Mouse (Mus musculus) thymus, adult 2 months (tissue): ENCODE results near the gene Btbd9. TPM values are rescaled to one million over a fixed set of nuclear protein-coding genes. Genes with fewer than 3 reads are reported as not detected.

ENCODE experiments used
- DNase-seq: peaks from one replicate; pipeline ENCODE4 v3.0.0; 2021
- H3K27ac ChIP-seq: fragments of 200-500 bp; 2 replicates; pipeline ENCODE4 v1.5.1; 2012; ENCODE audit warnings: low read length, control low read depth; ENCODE audit not compliant: control insufficient read depth, insufficient read depth
- H3K27me3 ChIP-seq: fragments of 200-500 bp; 2 replicates; pipeline ENCODE4 v1.6.1; 2012; ENCODE audit warnings: mild to moderate bottlenecking, low read length, moderate library complexity, mixed read lengths; ENCODE audit not compliant: control insufficient read depth, insufficient read depth
- H3K36me3 ChIP-seq: fragments of 200-500 bp; 2 replicates; pipeline ENCODE4 v1.6.1; 2012; ENCODE audit warnings: mild to moderate bottlenecking, low read length, moderate library complexity; ENCODE audit not compliant: control insufficient read depth, insufficient read depth
- H3K4me1 ChIP-seq: fragments of 200-500 bp; replicated peaks from 2 replicates; pipeline ENCODE4 v1.6.1; 2012; ENCODE audit warnings: low read length; ENCODE audit not compliant: control insufficient read depth, insufficient read depth
- H3K4me3 ChIP-seq: fragments of 200-500 bp; 2 replicates; pipeline ENCODE4 v1.5.1; 2012; ENCODE audit warnings: mild to moderate bottlenecking, low read length, control low read depth, moderate library complexity; ENCODE audit not compliant: control insufficient read depth, insufficient read depth
- CTCF ChIP-seq: fragments of 200-500 bp; IDR thresholded peaks from 2 replicates; pipeline ENCODE4 v1.5.1; 2012; ENCODE audit warnings: mild to moderate bottlenecking, control low read depth, low read length, moderate library complexity, borderline replicate concordance; ENCODE audit not compliant: control insufficient read depth, poor library complexity, insufficient read depth; ENCODE audit errors: extremely low read depth
- POLR2A ChIP-seq: fragments of 200-500 bp; IDR thresholded peaks from 2 replicates; pipeline ENCODE4 v1.6.1; 2012; ENCODE audit warnings: mild to moderate bottlenecking, low read length, control low read depth, moderate library complexity; ENCODE audit not compliant: control insufficient read depth, poor library complexity, insufficient read depth; ENCODE audit errors: extremely low read depth
- WGBS: fragments of 180-500 bp; shearing (Covaris S2); methylation state at CpG from one replicate; pipeline ENCODE4 v1.1.7; 2018; 5-methylcytosine and 5-hydroxymethylcytosine counted together
- polyA plus RNA-seq: library from polyadenylated mRNA; depleted of rRNA; stranded (reverse); fragments of >200 nt; gene quantifications from 2 replicates; pipeline ENCODE4 v1.2.3, GENCODE M21; 2012

The Btbd9 gene
- polyA plus RNA-seq, 1 experiment, result 29.1 TPM

DNA sequence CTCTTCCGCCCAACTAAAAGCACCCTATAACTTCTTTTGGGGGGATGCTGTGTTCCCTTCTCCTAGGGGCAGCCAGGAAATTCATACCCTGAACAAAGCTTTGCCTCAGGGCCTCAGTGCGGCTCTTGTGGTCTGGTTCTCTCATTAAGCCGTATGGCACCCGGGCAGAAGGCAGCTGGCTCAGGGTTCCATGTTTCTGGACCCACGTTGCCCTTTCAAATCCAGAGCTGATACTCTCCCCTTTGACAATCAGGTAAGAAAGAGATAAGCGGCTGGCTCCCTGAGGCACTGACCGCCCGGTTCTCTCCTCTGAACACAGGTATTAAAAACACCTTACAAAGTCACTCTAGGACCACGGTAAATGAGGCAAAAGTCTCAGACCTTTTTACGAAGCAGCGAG, 29.9 kb upstream of the Btbd9 start:
- TF ChIP-seq CTCF (no peak), POLR2A (no peak)
- Histone ChIP-seq H3K4me1 (no peaks in the 10 kb centered on the region), H3K27ac (no peak overlapping the region), H3K4me3 (no peak overlapping the region), H3K27me3 (no peaks in the 10 kb centered on the region), H3K36me3 (peaks cover 13% of the 10 kb centered on the region)
- DNase-seq, result no peak
- WGBS, result 97% methylated on average over 11 of the region's 11 CpGs

DNA sequence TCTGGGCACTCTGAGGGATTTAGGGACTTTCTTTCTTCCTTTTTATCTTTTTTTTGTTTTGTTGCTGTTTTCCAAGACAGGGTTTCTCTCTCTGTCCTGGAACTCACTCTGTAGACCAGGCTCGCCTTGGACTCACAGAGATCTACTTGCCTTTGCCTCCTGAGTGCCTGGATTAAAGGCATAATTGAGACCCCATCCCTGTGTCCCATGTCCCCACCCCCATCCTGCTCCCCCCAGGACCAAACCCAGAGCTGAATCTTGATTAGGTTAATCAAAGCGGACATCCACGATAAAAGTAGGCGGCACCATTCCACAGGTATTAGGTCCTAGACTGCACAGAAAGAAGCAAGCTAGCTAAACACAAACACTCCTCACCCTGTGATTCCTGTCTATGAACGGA, 28.7 kb upstream of the Btbd9 start:
- Histone ChIP-seq H3K27me3 (no peaks in the 10 kb centered on the region), H3K4me3 (no peak overlapping the region), H3K36me3 (peaks cover 17% of the 10 kb centered on the region), H3K4me1 (no peaks in the 10 kb centered on the region), H3K27ac (no peak overlapping the region)
- WGBS, result 96% methylated on average over 5 of the region's 5 CpGs
- TF ChIP-seq POLR2A, result no peak
- no peak for TF ChIP-seq CTCF
- DNase-seq, result no peak

- 96% methylated on average over 6 of the region's 6 CpGs for WGBS
- peaks cover 20% of the 10 kb centered on the region for H3K36me3 ChIP-seq
- no peak overlapping the region for H3K27ac ChIP-seq
- TF ChIP-seq POLR2A (no peak), CTCF (no peak)
- no peaks in the 10 kb centered on the region for H3K27me3 ChIP-seq
- no peak overlapping the region for H3K4me3 ChIP-seq
- no peak for DNase-seq
- no peaks in the 10 kb centered on the region for H3K4me1 ChIP-seq
Measured at GRCm38 (mm10) chr17:30604296-30604695, 28.0 kb upstream of the Btbd9 start.

GRCm38 (mm10) chr17:30602175-30602574, 25.9 kb upstream of the Btbd9 start:
- WGBS, result 97% methylated on average over 14 of the region's 14 CpGs
- TF ChIP-seq CTCF, result no peak
- TF ChIP-seq POLR2A, result no peak
- Histone ChIP-seq H3K27me3 (no peaks in the 10 kb centered on the region), H3K4me1 (no peaks in the 10 kb centered on the region), H3K36me3 (peaks cover 39% of the 10 kb centered on the region), H3K27ac (no peak overlapping the region), H3K4me3 (no peak overlapping the region)
- no peak for DNase-seq

- no peak overlapping the region for H3K4me3 ChIP-seq
- no peak for TF ChIP-seq POLR2A
- TF ChIP-seq CTCF, result no peak
- peaks cover 58% of the 10 kb centered on the region for H3K36me3 ChIP-seq
- no peaks in the 10 kb centered on the region for H3K4me1 ChIP-seq
- DNase-seq, result no peak
- no peaks in the 10 kb centered on the region for H3K27me3 ChIP-seq
- H3K27ac ChIP-seq, result no peak overlapping the region
- 96% methylated on average over 5 of the region's 5 CpGs for WGBS
Measured at GRCm38 (mm10) chr17:30598300-30598699, 22.0 kb upstream of the Btbd9 start.

DNA sequence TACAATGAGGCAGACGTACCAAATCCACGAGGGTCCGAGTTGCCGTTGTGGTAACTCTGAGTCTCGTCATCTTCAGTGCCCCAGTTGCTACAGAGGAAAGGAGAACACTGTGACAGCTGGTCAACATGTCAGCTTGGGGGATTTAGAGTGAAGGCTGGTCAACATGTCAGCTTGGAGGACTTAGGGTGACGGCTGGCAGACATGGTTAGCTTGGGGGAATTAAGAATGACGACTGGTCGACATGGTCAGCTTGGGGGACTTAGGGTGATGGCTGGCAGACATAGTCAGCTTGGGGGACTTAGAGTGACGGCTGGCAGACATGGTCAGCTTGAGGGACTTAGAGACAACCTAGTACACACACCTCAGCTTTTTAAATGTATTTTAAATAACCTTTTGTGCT, 21.5 kb upstream of the Btbd9 start:
- DNase-seq, result no peak
- no peak for TF ChIP-seq CTCF
- TF ChIP-seq POLR2A, result no peak
- peaks cover 58% of the 10 kb centered on the region for H3K36me3 ChIP-seq
- 97% methylated on average over 9 of the region's 9 CpGs for WGBS
- no peak overlapping the region for H3K4me3 ChIP-seq
- H3K27ac ChIP-seq, result no peak overlapping the region
- H3K4me1 ChIP-seq, result no peaks in the 10 kb centered on the region
- H3K27me3 ChIP-seq, result no peaks in the 10 kb centered on the region

- no peaks in the 10 kb centered on the region for H3K4me1 ChIP-seq
- peaks cover 55% of the 10 kb centered on the region for H3K36me3 ChIP-seq
- WGBS, result 89% methylated on average over 6 of the region's 6 CpGs
- no peak overlapping the region for H3K4me3 ChIP-seq
- no peak for DNase-seq
- TF ChIP-seq POLR2A, result no peak
- no peaks in the 10 kb centered on the region for H3K27me3 ChIP-seq
- H3K27ac ChIP-seq, result no peak overlapping the region
Measured at GRCm38 (mm10) chr17:30594846-30595245, 18.6 kb upstream of the Btbd9 start.
